Mouse (Mus musculus): ENCODE data around the gene Kcnh8. TPM values are rescaled to one million over a fixed set of nuclear protein-coding genes. Genes with fewer than 3 reads are reported as not detected.

The Kcnh8 gene
- polyA plus RNA-seq, 1 experiment from 2014 or later, result 0.20 TPM

DNA sequence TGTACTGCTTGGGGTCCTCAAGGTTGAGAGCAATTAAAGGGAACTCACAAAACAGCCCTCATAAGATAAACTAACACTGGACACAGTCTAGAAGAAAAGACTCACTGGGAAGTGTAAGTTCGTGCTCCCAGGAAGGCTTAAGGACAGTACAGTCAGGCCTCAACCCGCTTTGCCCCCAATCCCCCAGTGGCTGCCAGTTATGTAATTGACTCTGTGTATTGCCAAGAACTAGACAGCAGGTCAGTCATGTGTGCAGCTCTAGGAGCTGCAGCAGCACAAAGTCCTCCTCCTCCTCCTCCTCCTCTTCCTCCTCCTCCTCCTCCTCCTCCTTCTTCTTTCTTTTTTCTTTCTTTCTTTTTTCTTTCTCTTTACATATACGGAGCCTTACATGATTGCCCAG is 185.6 kb downstream of the Kcnh8 start:
- H3K4me1 ChIP-seq (replicated peaks; ENCODE audit: control insufficient read depth, insufficient read depth, low read length), result no peaks in the 10 kb centered on the region

DNA sequence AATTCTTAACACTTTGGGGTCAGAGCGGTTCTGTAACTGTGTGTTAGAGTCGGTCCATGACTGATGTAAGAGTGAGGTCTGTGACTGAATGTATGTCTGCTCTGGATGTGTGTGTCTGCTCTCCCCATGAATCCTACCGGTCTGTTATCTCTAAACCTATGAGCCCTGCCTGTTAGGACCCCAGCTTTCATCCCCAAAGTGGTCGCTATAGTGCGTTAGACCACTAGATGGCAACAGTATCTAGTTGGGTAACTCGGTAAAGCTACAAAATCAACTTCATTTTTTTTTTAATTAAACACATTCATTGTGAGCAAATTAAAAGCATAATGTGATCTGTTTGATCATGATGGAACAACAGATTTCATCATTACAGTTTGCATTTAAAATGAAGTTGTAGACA is 202.0 kb downstream of the Kcnh8 start:
- H3K9ac ChIP-seq (ENCODE audit: low read depth, low read length), result no peak overlapping the region
- TF ChIP-seq CTCF (IDR thresholded peaks at IDR 0.05; ENCODE audit: low read depth), result 0 out of 2 replicates have a peak, but pooled peaks have one; percentile 3
- no peak overlapping the region for H3K4me3 ChIP-seq (ENCODE audit: low read depth, low read length)
- H3K27ac ChIP-seq (ENCODE audit: low read depth, low read length), result no peak overlapping the region
- no peaks in the 10 kb centered on the region for H3K36me3 ChIP-seq (ENCODE audit: control insufficient read depth, insufficient read depth)
- no peak for ATAC-seq
- no peak overlapping the region for H3K4me2 ChIP-seq (replicated peaks; ENCODE audit: low read depth)
- WGBS, result 65% methylated on average over 6 of the region's 6 CpGs
- no peaks in the 10 kb centered on the region for H3K27me3 ChIP-seq (replicated peaks; ENCODE audit: control insufficient read depth, insufficient read depth, low read length)
- no peaks in the 10 kb centered on the region for H3K4me1 ChIP-seq (replicated peaks; ENCODE audit: control insufficient read depth, insufficient read depth, low read length)
- H3K9me3 ChIP-seq (ENCODE audit: control insufficient read depth), result no peaks in the 10 kb centered on the region

More for the DNA sequence above, 185.6 kb downstream of the Kcnh8 start:
- no peak overlapping the region for H3K4me3 ChIP-seq (ENCODE audit: low read depth, low read length)
- ATAC-seq, result no peak
- H3K27me3 ChIP-seq (replicated peaks; ENCODE audit: control insufficient read depth, insufficient read depth, low read length), result no peaks in the 10 kb centered on the region
- 65% methylated on average over 3 of the region's 3 CpGs for WGBS
- TF ChIP-seq CTCF (IDR thresholded peaks at IDR 0.05; ENCODE audit: low read depth), result no peak
- H3K4me2 ChIP-seq (replicated peaks; ENCODE audit: low read depth), result no peak overlapping the region
- H3K36me3 ChIP-seq (ENCODE audit: control insufficient read depth, insufficient read depth), result no peaks in the 10 kb centered on the region
- H3K27ac ChIP-seq (ENCODE audit: low read depth, low read length), result no peak overlapping the region
- H3K9me3 ChIP-seq (ENCODE audit: control insufficient read depth), result no peaks in the 10 kb centered on the region
- H3K9ac ChIP-seq (ENCODE audit: low read depth, low read length), result no peak overlapping the region

- Histone ChIP-seq H3K4me3 (ENCODE audit: low read depth, low read length) (no peak overlapping the region), H3K9me3 (ENCODE audit: control insufficient read depth) (no peaks in the 10 kb centered on the region), H3K27ac (ENCODE audit: low read depth, low read length) (no peak overlapping the region), H3K4me1 (replicated peaks; ENCODE audit: control insufficient read depth, insufficient read depth, low read length) (no peaks in the 10 kb centered on the region), H3K27me3 (replicated peaks; ENCODE audit: control insufficient read depth, insufficient read depth, low read length) (no peaks in the 10 kb centered on the region), H3K9ac (ENCODE audit: low read depth, low read length) (no peak overlapping the region), H3K4me2 (replicated peaks; ENCODE audit: low read depth) (no peak overlapping the region), H3K36me3 (ENCODE audit: control insufficient read depth, insufficient read depth) (no peaks in the 10 kb centered on the region)
- WGBS, result 73% methylated on average over 1 of the region's 1 CpGs
- no peak for TF ChIP-seq CTCF (IDR thresholded peaks at IDR 0.05; ENCODE audit: low read depth)
- ATAC-seq, result no peak
Observed at GRCm38 (mm10) chr17:52810773-52811172, 208.3 kb downstream of the Kcnh8 start.

- no peak for TF ChIP-seq CTCF (IDR thresholded peaks at IDR 0.05; ENCODE audit: low read depth)
- ATAC-seq, result no peak
Observed at GRCm38 (mm10) chr17:52819007-52819406, 216.5 kb downstream of the Kcnh8 start.

DNA sequence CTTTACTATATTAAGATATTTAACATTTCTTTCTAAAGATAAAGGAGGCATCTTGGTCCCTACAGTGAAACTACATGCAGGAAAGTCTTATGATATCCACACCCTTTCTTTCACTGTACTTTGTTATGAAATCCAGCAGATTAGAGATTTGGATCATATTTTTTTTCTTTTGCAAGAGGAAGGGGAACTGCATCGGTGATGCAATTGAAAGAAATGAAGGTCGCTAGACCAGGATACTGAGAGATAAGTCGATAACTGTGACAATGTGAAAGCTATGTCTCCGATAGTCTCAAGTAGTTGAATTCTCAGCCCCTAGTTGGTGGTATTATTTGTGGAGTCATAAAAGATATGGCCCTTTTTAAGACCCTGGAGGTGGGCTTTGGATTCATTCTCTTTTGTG is 227.2 kb downstream of the Kcnh8 start:
- H3K4me1 ChIP-seq (replicated peaks; ENCODE audit: control insufficient read depth, insufficient read depth, low read length), result no peaks in the 10 kb centered on the region
- no peak for TF ChIP-seq CTCF (IDR thresholded peaks at IDR 0.05; ENCODE audit: low read depth)
- no peaks in the 10 kb centered on the region for H3K9me3 ChIP-seq (ENCODE audit: control insufficient read depth)
- H3K9ac ChIP-seq (ENCODE audit: low read depth, low read length), result no peak overlapping the region
- H3K4me3 ChIP-seq (ENCODE audit: low read depth, low read length), result no peak overlapping the region
- no peak overlapping the region for H3K4me2 ChIP-seq (replicated peaks; ENCODE audit: low read depth)
- no peak for ATAC-seq
- no peaks in the 10 kb centered on the region for H3K36me3 ChIP-seq (ENCODE audit: control insufficient read depth, insufficient read depth)
- WGBS, result 89% methylated on average over 4 of the region's 4 CpGs
- no peak overlapping the region for H3K27ac ChIP-seq (ENCODE audit: low read depth, low read length)
- no peaks in the 10 kb centered on the region for H3K27me3 ChIP-seq (replicated peaks; ENCODE audit: control insufficient read depth, insufficient read depth, low read length)

More at GRCm38 (mm10) chr17:52819007-52819406, 216.5 kb downstream of the Kcnh8 start:
- no peak overlapping the region for H3K27ac ChIP-seq (ENCODE audit: low read depth, low read length)
- H3K36me3 ChIP-seq (ENCODE audit: control insufficient read depth, insufficient read depth), result no peaks in the 10 kb centered on the region
- no peaks in the 10 kb centered on the region for H3K4me1 ChIP-seq (replicated peaks; ENCODE audit: control insufficient read depth, insufficient read depth, low read length)
- H3K9me3 ChIP-seq (ENCODE audit: control insufficient read depth), result no peaks in the 10 kb centered on the region
- H3K27me3 ChIP-seq (replicated peaks; ENCODE audit: control insufficient read depth, insufficient read depth, low read length), result no peaks in the 10 kb centered on the region
- H3K4me3 ChIP-seq (ENCODE audit: low read depth, low read length), result no peak overlapping the region
- WGBS, result 56% methylated on average over 1 of the region's 1 CpGs
- H3K4me2 ChIP-seq (replicated peaks; ENCODE audit: low read depth), result no peak overlapping the region
- H3K9ac ChIP-seq (ENCODE audit: low read depth, low read length), result no peak overlapping the region

GRCm38 (mm10) chr17:52873195-52873594 is 270.7 kb downstream of the Kcnh8 start:
- no peak for ATAC-seq
- 79% methylated on average over 3 of the region's 3 CpGs for WGBS
- no peak for TF ChIP-seq CTCF (IDR thresholded peaks at IDR 0.05; ENCODE audit: low read depth)

GRCm38 (mm10) chr17:52878964-52879363 is 276.5 kb downstream of the Kcnh8 start:
- H3K27ac ChIP-seq (ENCODE audit: low read depth, low read length), result no peak overlapping the region
- no peak overlapping the region for H3K4me2 ChIP-seq (replicated peaks; ENCODE audit: low read depth)
- no peaks in the 10 kb centered on the region for H3K9me3 ChIP-seq (ENCODE audit: control insufficient read depth)
- no peak overlapping the region for H3K4me3 ChIP-seq (ENCODE audit: low read depth, low read length)
- no peak for TF ChIP-seq CTCF (IDR thresholded peaks at IDR 0.05; ENCODE audit: low read depth)
- no peak overlapping the region for H3K9ac ChIP-seq (ENCODE audit: low read depth, low read length)
- ATAC-seq, result no peak
- WGBS, result 61% methylated on average over 1 of the region's 1 CpGs
- H3K36me3 ChIP-seq (ENCODE audit: control insufficient read depth, insufficient read depth), result no peaks in the 10 kb centered on the region
- H3K4me1 ChIP-seq (replicated peaks; ENCODE audit: control insufficient read depth, insufficient read depth, low read length), result no peaks in the 10 kb centered on the region
- no peaks in the 10 kb centered on the region for H3K27me3 ChIP-seq (replicated peaks; ENCODE audit: control insufficient read depth, insufficient read depth, low read length)

More at GRCm38 (mm10) chr17:52873195-52873594, 270.7 kb downstream of the Kcnh8 start:
- H3K36me3 ChIP-seq (ENCODE audit: control insufficient read depth, insufficient read depth), result no peaks in the 10 kb centered on the region
- H3K27ac ChIP-seq (ENCODE audit: low read depth, low read length), result no peak overlapping the region
- H3K4me3 ChIP-seq (ENCODE audit: low read depth, low read length), result no peak overlapping the region
- no peak overlapping the region for H3K9ac ChIP-seq (ENCODE audit: low read depth, low read length)
- H3K4me2 ChIP-seq (replicated peaks; ENCODE audit: low read depth), result no peak overlapping the region
- no peaks in the 10 kb centered on the region for H3K9me3 ChIP-seq (ENCODE audit: control insufficient read depth)
- H3K27me3 ChIP-seq (replicated peaks; ENCODE audit: control insufficient read depth, insufficient read depth, low read length), result no peaks in the 10 kb centered on the region
- H3K4me1 ChIP-seq (replicated peaks; ENCODE audit: control insufficient read depth, insufficient read depth, low read length), result no peaks in the 10 kb centered on the region
